Mouse (Mus musculus) frontal cortex, adult 2 months (tissue): ENCODE data around the gene Tnnt3. TPM values are rescaled to one million over a fixed set of nuclear protein-coding genes. Genes with fewer than 3 reads are reported as not detected.

Experiments
- DNase-seq, 2 experiments: peaks; one replicate each; pipeline ENCODE4 v3.0.0; 2022; ENCODE audit warnings: low spot score in 1 of 2; ENCODE audit errors: extremely low spot score in 1 of 2
- polyA plus RNA-seq: library from polyadenylated mRNA; depleted of rRNA; stranded (reverse); fragments of >200 nt; gene quantifications from 2 replicates; pipeline ENCODE4 v1.2.3, GENCODE M21; 2012; rRNA removed

Gene Tnnt3
- polyA plus RNA-seq = 0.50 and 1.8 TPM in 2 replicates

GRCm38 (mm10) chr7:142498575-142498974 lies at the start of gene Tnnt3:
TSS of gene Tnnt3 (plus strand) at chr7:142498836.
- DNase-seq = no peak

- no peak for DNase-seq
Measured at GRCm38 (mm10) chr7:142449038-142449617, 49.5 kb upstream of the Tnnt3 start.

GRCm38 (mm10) chr7:142454706-142455105 lies 43.9 kb upstream of the Tnnt3 start:
- DNase-seq = no peak

GRCm38 (mm10) chr7:142455251-142455650 lies 43.4 kb upstream of the Tnnt3 start:
- no peak for DNase-seq

GRCm38 (mm10) chr7:142456806-142457205 lies 41.8 kb upstream of the Tnnt3 start:
- DNase-seq = no peak

GRCm38 (mm10) chr7:142457227-142457811 lies 41.3 kb upstream of the Tnnt3 start:
- peak in 1 of 2 experiments; percentile 36 for DNase-seq

- DNase-seq = no peak
Measured at GRCm38 (mm10) chr7:142458026-142458425, 40.6 kb upstream of the Tnnt3 start.

- DNase-seq = no peak
Measured at GRCm38 (mm10) chr7:142458676-142459298, 39.8 kb upstream of the Tnnt3 start.

GRCm38 (mm10) chr7:142459299-142459691 lies 39.3 kb upstream of the Tnnt3 start:
- no peak for DNase-seq

GRCm38 (mm10) chr7:142460636-142461077 lies 38.0 kb upstream of the Tnnt3 start, which contains the start of gene Lsp1:
TSS of gene Lsp1 (plus strand) at chr7:142460809.
- no peak for DNase-seq

GRCm38 (mm10) chr7:142461446-142461845 lies 37.2 kb upstream of the Tnnt3 start:
- DNase-seq = no peak

- DNase-seq = no peak
Measured at GRCm38 (mm10) chr7:142462190-142462589, 36.4 kb upstream of the Tnnt3 start.

- DNase-seq = no peak
Measured at GRCm38 (mm10) chr7:142462594-142463078, 36.0 kb upstream of the Tnnt3 start.

GRCm38 (mm10) chr7:142470171-142470691 lies 28.4 kb upstream of the Tnnt3 start:
- peak in 1 of 2 experiments; percentile 18 for DNase-seq

GRCm38 (mm10) chr7:142470808-142471413 lies 27.7 kb upstream of the Tnnt3 start:
- no peak for DNase-seq

- DNase-seq = no peak
Measured at GRCm38 (mm10) chr7:142471414-142471861, 27.2 kb upstream of the Tnnt3 start.

GRCm38 (mm10) chr7:142471884-142472570 lies 26.6 kb upstream of the Tnnt3 start:
- no peak for DNase-seq

GRCm38 (mm10) chr7:142472936-142473335 lies 25.7 kb upstream of the Tnnt3 start:
- no peak for DNase-seq

GRCm38 (mm10) chr7:142473476-142473875 lies 25.2 kb upstream of the Tnnt3 start:
- no peak for DNase-seq

GRCm38 (mm10) chr7:142474799-142475198 lies 23.8 kb upstream of the Tnnt3 start:
- DNase-seq = no peak
